Mouse (Mus musculus) ES-CJ7 (cell line): Measurements from ENCODE around the gene Accsl.

Experiments used
- DNase-seq: peaks from one replicate; pipeline ENCODE4 v3.0.0; 2011; ENCODE audit warnings: low read depth, low spot score

Gene Accsl

DNA sequence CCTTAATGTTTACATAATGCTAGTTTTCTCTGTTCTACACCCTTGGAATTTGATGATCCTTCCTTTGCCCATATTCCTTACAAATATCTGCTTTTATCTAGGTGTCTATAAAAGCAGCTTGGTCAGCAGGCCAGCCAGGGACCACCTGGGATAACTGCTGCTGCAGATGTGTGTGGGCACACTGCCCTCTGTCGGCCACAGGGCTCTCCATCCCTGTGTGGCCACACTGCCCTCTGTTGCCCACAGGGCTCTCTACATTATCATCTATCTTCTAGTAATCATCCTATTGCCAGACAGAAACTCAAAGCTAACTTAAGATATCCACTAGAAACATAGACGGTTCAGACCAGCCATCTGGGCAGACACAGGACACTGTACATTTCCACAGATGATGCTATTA lies 59.0 kb downstream of the Accsl start:
- DNase-seq, result peak; percentile 50

DNA sequence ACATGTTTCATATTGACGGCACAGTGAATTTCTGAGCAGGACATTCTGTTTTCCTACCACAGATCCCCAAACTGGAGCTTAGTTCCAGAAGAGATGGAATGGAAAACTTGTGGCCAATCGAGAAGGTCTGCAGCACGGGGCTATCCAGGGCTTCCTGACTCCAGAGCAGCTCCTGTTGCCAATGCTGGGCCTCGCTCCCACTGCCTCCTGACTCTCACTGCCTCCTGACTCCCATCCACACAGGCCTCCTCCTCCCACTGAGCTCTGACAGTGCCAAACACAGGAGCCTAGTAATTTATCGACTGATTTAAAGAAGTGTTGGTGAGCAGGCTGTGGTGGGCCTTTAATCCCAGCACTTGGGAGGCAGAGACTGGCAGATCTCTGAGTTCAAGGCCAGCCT lies 60.9 kb downstream of the Accsl start:
- no peak for DNase-seq

DNA sequence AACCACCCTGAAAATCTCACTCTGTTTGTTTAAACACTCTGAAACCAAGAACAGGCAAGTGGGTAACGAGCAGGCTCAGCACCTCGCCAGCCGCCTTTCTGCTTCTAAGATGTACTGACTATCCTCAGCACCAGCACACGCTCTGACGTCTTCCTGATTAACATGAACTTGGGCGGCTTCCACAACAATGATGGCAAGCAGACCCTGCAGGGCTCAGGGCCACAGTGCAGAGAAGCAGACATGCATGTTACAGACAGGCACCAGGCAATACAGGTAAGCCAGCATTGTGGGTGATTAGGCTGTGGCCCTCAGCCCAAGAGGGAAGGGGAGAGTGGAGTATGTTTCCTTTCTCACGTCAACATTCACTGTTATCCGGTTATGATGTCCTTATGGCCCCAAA lies 61.5 kb downstream of the Accsl start:
- DNase-seq, result no peak

DNA sequence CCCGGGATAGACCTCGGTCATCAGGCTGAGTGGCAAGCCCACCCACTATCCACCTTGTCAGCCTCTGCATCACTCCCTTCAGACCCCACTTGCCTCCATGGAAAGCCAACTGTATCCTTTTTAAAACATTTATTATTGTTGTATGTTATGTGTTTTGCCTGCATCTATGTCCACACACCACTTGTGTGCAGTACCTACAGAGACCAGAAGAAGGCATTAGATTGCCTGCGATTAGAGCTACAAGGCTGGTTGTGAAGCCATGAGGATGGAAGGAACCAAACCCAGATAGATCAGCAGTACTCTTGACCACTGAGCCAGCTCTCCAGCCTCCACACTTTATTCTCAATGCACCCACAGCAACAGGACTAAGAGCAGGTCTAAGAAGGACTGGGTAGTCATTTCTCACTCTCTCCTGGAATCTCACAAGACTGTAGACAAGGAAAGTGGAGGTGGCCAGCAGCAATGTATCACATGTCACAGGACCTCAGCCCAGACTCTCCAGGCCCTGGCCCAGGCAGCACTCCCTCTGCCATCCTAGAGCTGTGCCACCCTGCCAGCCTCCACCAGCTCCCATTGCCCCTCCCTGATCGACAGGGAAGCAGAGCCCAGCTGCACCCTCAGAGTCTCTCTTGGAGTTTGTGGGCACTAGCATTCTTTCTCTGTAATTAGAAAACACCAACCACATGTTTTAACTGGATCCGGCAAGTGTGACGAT lies 62.3 kb downstream of the Accsl start:
- DNase-seq, result no peak

DNA sequence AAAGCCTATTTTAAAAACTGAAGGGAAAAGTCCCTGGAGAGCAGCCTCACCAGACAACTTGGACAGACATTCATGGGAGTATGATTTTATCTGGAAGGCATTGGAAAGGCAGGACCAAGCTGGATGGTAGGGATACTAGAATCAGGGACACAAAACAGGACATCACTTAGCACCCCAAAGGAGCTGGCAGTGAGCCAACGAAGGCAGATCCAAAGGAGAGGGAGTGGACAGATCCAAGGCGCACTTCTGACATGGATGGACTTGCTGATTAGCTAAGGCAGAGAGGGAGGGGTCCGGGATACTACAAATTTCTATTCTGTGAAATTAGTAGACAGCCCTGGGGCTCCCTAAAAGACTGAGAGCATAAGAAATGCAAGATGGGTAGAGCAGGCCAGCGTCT lies 63.4 kb downstream of the Accsl start:
- DNase-seq, result no peak
